Mouse (Mus musculus) ZHBTc4 (cell line): ENCODE data around the gene Pakap.

ENCODE experiments used
- DNase-seq: peaks from one replicate; pipeline ENCODE4 v3.0.0-alpha.2; 2011; ENCODE audit warnings: low read depth, low spot score

Gene Pakap

DNA sequence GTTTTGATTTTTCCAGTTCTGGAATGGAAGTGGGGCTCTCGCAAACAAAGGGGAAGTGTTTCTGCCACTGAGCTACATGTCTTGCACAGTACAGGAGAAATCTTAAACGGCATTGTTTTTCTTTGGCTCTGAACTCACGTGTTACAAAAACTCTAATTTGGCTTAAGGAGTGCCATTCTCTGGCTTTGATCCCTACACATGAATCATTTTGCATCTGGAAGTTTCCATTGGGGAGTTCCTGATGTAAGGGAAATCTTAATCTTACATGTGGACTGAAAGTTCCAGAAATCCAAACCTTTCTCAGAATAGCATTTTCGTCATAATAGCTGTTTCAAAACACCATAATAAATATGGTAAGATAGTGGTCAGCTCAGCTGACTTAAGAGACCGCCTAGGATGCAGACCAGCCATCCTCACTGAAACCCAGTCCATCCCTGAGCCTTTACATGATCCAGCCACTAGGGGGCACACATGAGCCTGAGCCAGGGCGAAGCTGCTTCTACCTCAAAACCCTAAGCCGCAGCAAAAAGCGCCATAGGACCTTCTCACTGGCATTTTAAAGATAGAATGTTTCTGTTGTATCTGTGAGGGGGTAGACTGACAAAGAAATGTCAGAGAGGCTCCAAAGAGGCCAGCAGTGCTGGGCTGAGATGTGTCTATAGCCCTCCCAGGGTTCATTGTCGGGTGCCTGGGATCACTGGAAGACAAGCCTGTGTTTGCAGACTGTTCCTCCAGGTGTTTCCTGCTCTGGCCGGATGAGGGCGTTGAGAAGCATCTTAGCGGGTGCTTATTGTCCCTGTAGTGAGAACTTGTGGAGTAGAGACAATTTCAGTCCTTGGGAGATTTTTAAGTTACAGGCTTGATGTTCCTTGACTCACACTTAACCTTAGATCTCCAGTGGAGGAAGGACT, 105.3 kb downstream of the Pakap start:
- peak; percentile 93 for DNase-seq

DNA sequence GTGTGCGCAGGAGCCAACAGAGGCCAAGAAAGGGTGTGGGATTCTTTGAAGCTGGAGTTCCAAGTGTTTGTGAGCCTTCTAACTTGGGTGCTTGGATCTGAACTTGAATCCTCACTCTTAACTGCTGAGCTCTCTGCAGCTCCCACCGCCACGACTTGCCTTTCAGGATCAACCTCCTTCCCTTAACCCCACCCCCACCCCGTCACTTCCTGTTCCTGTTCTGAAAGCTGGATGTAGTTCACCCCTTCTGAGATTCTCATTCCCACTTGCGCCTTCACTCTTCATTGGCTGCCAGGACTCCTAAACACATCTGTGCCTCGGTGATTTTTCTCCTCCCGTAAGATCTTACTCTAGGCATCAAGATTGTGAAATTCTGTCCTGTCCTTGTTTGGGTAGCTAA, 106.4 kb downstream of the Pakap start:
- DNase-seq, result peak; percentile 89

- peak; percentile 82 for DNase-seq
Measured at GRCm38 (mm10) chr4:57675387-57675786, 107.4 kb downstream of the Pakap start.

- no peak for DNase-seq
Measured at GRCm38 (mm10) chr4:57677916-57678315, 109.9 kb downstream of the Pakap start.

DNA sequence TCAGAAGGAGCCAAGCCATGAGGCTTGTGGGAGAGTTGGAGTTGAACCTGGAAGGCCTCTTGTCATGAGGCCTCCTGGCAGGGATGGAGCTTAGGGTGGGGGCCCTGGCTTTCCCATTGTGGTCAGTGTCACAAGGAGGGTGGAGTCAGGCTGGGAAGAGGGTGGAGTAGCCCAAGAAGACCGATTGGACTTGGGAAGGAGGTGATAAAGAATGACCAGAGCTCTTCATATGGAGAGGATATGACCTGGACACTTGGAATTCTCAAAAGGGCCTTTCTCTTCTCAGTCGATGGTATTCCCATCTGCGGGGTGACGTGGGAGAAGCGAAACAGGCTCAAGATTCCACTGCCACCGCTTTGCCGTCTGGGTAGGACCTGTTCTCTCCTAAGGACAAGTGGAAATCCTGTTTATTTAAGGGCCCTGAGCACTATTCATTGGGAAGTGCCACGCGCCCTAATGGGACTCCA, 111.0 kb downstream of the Pakap start:
- DNase-seq, result no peak

DNA sequence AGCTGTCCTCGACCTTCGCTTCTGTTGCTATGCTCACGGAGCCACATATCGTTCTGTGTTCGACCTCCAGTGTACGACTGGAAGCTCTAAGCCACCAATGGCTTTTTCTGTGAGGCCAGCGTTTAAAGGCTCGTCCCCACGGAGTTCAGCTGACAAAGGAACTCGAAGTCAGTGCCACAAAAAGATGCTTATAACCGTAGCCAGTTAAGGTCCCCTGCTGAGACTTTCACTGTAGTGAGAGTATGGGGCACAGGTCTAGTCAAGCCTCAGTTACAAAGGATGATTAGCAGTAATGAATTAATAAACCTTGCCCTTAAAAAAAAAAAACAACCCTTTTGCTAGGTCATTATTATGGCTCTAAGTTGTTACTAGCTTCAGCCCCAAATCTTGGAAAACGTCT, 112.2 kb downstream of the Pakap start:
- DNase-seq, result no peak

GRCm38 (mm10) chr4:57681511-57681910, 113.5 kb downstream of the Pakap start:
- DNase-seq, result peak; percentile 74

DNA sequence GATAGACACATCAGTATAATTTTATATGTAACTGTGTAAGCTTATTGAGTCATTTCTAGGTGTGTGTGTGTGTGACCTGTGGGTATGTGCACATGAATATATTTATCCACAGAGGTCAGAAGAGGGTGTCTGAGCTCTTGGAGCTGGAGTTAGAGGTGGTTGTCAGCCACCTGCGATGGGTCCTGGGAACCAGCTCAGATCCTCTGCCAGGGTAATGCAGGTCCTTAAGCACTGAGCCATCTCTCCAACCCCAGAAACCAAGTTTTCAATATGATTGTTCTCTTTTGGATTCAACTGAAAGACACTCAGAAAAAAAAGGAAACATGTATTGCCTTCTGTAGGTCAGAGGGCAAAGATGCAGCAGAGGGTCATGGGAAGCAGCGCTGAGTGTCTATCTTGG, 114.4 kb downstream of the Pakap start:
- no peak for DNase-seq

GRCm38 (mm10) chr4:57682944-57683343, 115.0 kb downstream of the Pakap start:
- no peak for DNase-seq

DNA sequence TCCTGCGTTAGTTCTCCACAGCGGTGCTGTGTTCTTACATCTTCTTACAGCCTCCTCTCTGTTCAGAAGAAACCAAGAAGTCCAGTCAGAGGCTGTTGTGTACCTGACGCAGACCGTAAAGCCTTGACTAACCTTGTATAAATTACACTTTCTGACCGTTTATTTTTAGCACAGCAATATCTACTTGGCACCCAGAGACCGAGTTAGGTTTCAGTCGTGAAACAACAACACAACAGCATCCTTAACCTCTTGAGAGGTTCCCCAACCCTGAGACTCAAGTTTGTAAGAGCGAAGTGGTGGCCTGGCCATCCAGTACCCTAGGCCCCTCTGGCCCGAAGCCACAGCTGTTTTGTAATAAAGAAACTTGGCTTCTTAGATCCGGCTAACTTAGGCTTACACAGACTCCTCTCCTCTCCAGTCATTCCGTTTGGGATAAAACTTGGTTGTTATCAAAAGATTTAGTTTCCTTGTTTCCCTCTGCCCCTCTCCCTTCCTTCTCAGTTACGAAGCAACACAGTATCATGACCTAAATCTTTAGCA, 116.8 kb downstream of the Pakap start:
- DNase-seq, result no peak

GRCm38 (mm10) chr4:57686736-57687135, 118.8 kb downstream of the Pakap start:
- DNase-seq, result no peak

- DNase-seq, result no peak
Measured at GRCm38 (mm10) chr4:57687583-57687982, 119.6 kb downstream of the Pakap start.

GRCm38 (mm10) chr4:57688131-57688530, 120.2 kb downstream of the Pakap start:
- no peak for DNase-seq

GRCm38 (mm10) chr4:57690001-57690400, 122.0 kb downstream of the Pakap start:
- peak; percentile 71 for DNase-seq

GRCm38 (mm10) chr4:57690805-57691204, 122.8 kb downstream of the Pakap start:
- DNase-seq, result peak; percentile 97

DNA sequence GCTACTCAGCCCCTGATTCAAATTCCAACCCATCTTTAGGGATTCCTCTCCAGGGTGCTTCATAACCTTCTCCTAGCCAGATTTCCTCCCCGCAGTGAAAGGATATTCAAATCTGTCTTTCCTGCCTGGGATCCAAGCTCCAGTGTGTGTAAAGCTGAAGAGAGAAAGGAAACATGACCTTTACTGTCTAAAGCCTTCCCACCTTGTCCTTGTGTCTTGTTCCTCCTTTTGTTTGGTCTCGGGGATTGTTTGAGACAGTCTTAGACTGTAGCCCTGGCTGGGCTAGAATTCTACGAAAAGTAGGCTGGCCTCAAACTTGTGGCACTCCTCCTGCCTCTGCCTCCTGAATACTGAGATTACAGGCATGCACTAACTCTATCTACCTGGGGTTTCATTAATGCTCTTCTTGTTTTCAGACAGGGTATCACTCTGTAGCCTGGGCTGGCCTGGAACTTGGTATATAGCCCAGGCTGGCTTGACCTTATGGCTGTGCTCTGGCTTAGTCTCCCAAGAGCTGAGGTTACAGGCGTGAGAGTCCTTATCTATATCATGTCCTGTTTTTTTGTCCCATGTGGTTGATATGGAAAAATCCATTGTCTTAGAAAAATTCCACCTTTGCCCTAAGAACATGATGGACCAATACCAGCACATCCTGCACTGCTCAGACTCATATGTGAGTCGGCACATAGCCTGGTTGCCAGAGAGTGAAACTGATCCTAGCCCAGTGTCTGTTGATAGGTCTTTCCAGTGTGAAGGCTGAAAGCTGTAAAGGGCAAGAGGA, 126.6 kb downstream of the Pakap start:
- DNase-seq, result peak; percentile 72

- DNase-seq, result no peak
Measured at GRCm38 (mm10) chr4:57696955-57697354, 129.0 kb downstream of the Pakap start.

DNA sequence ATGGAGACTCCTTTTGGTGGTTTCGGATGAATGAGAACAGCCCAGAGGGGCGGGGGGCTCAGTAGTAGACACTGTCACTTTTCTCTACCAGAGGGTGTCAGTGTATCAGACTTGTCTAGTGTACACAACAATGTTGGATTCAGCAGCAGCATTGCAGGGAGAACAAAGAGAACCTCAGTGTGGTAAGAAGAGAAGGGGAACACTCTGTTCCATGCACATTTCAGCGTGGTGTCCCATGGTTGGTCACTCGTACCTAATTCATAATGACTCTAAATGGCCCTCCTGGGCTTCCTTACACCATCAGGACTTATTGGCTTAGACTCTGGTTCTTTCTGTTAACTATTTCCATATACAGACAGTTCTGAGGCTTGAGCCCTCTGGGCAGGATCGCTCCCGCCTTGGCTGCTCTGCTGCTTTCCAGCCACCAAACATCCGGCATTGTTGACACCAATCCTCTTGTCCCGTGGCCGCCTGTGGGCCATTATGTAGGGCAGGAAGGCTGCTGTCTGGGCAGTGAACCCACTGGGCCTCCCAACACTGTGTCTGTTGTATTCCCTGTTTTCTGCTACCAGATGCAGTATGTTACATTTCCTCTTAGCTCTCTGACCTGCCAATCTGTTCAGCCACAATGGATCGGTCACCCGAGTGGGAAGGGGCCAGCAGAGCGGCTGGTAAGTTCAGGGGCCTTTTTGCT, 130.1 kb downstream of the Pakap start:
- DNase-seq, result no peak

DNA sequence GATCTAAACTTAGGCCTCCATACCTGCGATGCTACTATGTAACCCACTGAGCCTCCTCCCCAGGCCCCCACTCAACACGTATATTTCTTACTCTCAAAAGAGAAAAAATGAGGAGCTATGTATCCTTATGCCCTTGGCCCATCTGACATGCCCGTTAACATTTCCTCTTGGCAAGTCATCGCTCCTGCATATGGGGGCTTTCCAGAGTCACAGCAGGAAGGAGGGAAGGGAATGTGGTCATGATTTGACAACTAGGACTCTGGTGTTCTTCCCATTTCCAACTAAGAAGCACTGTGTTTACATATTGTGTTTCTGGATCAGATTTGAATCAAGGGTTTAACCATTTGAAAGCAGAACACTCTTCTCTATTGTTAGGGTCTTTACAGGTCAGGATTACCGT, 133.6 kb downstream of the Pakap start:
- no peak for DNase-seq

GRCm38 (mm10) chr4:57703574-57704470, 135.8 kb downstream of the Pakap start:
- DNase-seq, result no peak

DNA sequence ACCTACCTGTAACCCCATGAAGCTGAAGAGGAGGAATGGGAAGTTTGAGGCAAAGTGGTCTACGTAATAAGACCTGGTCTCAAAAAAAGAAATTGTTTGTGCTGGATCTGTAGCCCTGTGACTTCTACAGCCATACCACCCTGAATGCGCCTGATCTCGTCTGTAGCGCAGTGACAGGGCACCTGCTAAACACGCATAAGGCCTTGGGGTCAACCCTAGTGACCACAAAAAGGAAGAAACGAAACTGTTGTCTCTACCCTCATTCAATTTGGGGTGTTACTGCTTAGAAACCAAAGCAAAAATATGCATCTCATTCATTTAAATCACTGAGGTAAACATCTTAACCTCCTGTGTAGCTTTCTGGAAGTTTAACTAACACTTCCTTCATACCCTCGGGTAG, 136.6 kb downstream of the Pakap start:
- no peak for DNase-seq
